Mouse (Mus musculus) B cell, adult 62 days (primary cell): ENCODE data around the gene Shc2. TPM values are rescaled to one million over a fixed set of nuclear protein-coding genes. Genes with fewer than 3 reads are reported as not detected.

Experiments used
- total RNA-seq: library from RNA; stranded (reverse); gene quantifications from 4 replicates; pipeline ENCODE4 v1.2.4, GENCODE M21; 2023

Shc2 gene
- total RNA-seq = not detected in 4 replicates

GRCm38 (mm10) chr10:79637128-79638110 lies at the start of gene Shc2:
Gene Shc2 (minus strand): TSS chr10:79637918.

GRCm38 (mm10) chr10:79681591-79682245 lies 44.0 kb upstream of the Shc2 start, which contains the start of gene Cdc34:
Gene Cdc34 (plus strand): TSS chr10:79682195.

GRCm38 (mm10) chr10:79668771-79669575 lies 31.3 kb upstream of the Shc2 start, which contains the start of gene Tpgs1:
Gene Tpgs1 (plus strand): TSS chr10:79669369.

GRCm38 (mm10) chr10:79664131-79664665 lies 26.5 kb upstream of the Shc2 start, which contains the start of gene Madcam1:
Gene Madcam1 (plus strand): TSS chr10:79664559.

GRCm38 (mm10) chr10:79645711-79646110 lies 8.0 kb upstream of the Shc2 start, which contains the start of gene Odf3l2:
Gene Odf3l2 (minus strand): TSS chr10:79645738.

GRCm38 (mm10) chr10:79613578-79614304 lies 24.0 kb downstream of the Shc2 start, which contains the start of gene C2cd4c:
Gene C2cd4c (minus strand): TSS chr10:79614025.

GRCm38 (mm10) chr10:79587061-79587751 lies 50.5 kb downstream of the Shc2 start, which contains the start of gene Theg:
Gene Theg (minus strand): TSS chr10:79587331.

Other genes with a start within 250 kb of the Shc2 start
- gene Vmn2r83, start 169.2 kb downstream of the Shc2 start, total RNA-seq = not detected in 4 replicates
- gene Plpp2, start 104.1 kb downstream of the Shc2 start, total RNA-seq = 2.9 to 3.5 TPM (median 3.1 TPM) in 4 replicates
- gene Mier2, start 82.7 kb downstream of the Shc2 start, total RNA-seq = 42.9 to 51.2 TPM (median 44.5 TPM) in 4 replicates
- gene Theg, start 50.6 kb downstream of the Shc2 start, total RNA-seq = 3.5 TPM in 1 of 4 replicates, not detected in the others
- gene C2cd4c, start 23.9 kb downstream of the Shc2 start, total RNA-seq = not detected in 4 replicates
- gene Odf3l2, start 7.8 kb upstream of the Shc2 start, total RNA-seq = not detected in 4 replicates
- not detected in 4 replicates for gene Madcam1, start 26.6 kb upstream of the Shc2 start, total RNA-seq
- gene Tpgs1, start 31.5 kb upstream of the Shc2 start, total RNA-seq = 16.5 to 17.6 TPM (median 17.2 TPM) in 4 replicates
- 64.3 to 70.9 TPM (median 67.1 TPM) in 4 replicates for gene Cdc34, start 44.3 kb upstream of the Shc2 start, total RNA-seq
- 2.2 to 3.3 TPM (median 2.8 TPM) in 4 replicates for gene Gzmm, start 51.1 kb upstream of the Shc2 start, total RNA-seq
- gene Bsg, start 66.6 kb upstream of the Shc2 start, total RNA-seq = 93.0 to 101 TPM (median 96.4 TPM) in 4 replicates
- gene Hcn2, start 78.7 kb upstream of the Shc2 start, total RNA-seq = not detected in 4 replicates
- 61.1 to 82.7 TPM (median 70.9 TPM) in 4 replicates for gene Polrmt, start 108.7 kb upstream of the Shc2 start, total RNA-seq
- gene Fgf22, start 117.2 kb upstream of the Shc2 start, total RNA-seq = not detected in 4 replicates
- gene Rnf126, start 129.0 kb upstream of the Shc2 start, total RNA-seq = 47.4 to 62.4 TPM (median 56.4 TPM) in 4 replicates
- gene Fstl3, start 139.4 kb upstream of the Shc2 start, total RNA-seq = 1.5 to 3.1 TPM (median 1.8 TPM) in 4 replicates
- gene Prss57, start 153.0 kb upstream of the Shc2 start, total RNA-seq = not detected in 4 replicates
- gene Palm, start 155.7 kb upstream of the Shc2 start, total RNA-seq = 6.0 to 6.7 TPM (median 6.3 TPM) in 4 replicates
- gene Misp, start 183.1 kb upstream of the Shc2 start, total RNA-seq = not detected in 4 replicates
- 435 to 450 TPM (median 444 TPM) in 4 replicates for gene Ptbp1, start 216.5 kb upstream of the Shc2 start, total RNA-seq
- 0.75 TPM in 1 of 4 replicates, not detected in the others for gene Prtn3, start 236.6 kb upstream of the Shc2 start, total RNA-seq
- 0.56 to 1.1 TPM (median 1.1 TPM) in 4 replicates for gene Plppr3, start 236.7 kb upstream of the Shc2 start, total RNA-seq
- not detected in 4 replicates for gene Elane, start 248.3 kb upstream of the Shc2 start, total RNA-seq